Mouse (Mus musculus): Measurements from ENCODE around the gene Cd274. TPM values are rescaled to one million over a fixed set of nuclear protein-coding genes. Genes with fewer than 3 reads are reported as not detected.

Gene Cd274
- polyA plus RNA-seq, 1 experiment: 3.5 TPM

DNA sequence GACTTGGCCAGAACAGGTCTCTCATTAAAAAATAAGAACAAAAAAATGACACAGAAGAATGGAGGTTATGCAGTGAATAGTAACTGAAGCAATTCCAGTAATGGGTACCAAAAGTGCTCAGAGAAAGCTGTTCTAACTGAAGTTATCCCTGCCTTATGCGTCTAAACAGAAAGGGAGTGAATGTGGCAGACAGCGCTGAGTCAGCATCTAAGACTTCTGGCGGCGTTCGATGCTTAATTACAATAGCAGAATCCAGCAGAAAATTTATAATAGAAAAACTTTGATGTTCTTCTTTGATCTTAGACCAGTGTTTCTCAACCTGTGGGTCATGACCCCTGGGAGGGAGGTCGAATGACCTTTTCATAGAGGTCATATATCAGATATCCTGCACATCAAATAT, 21.6 kb upstream of the Cd274 start:
- no peak overlapping the region for H3K27ac ChIP-seq (ENCODE audit: insufficient read depth, low read length)
- H3K36me3 ChIP-seq (ENCODE audit: control insufficient read depth, insufficient read depth, low read length, poor library complexity, severe bottlenecking): no peaks in the 10 kb centered on the region
- H3K9ac ChIP-seq (ENCODE audit: low read depth, poor library complexity, severe bottlenecking): no peak overlapping the region
- H3K4me3 ChIP-seq (ENCODE audit: low read depth, low read length): no peak overlapping the region
- no peaks in the 10 kb centered on the region for H3K9me3 ChIP-seq (replicated peaks; ENCODE audit: control insufficient read depth, insufficient read depth, low read length, poor library complexity, severe bottlenecking)
- TF ChIP-seq CTCF (IDR thresholded peaks at IDR 0.05; ENCODE audit: low read depth, low read length) (no peak), POLR2A (IDR thresholded peaks at IDR 0.05; ENCODE audit: insufficient read depth, low read length) (no peak), EP300 (IDR thresholded peaks at IDR 0.05; ENCODE audit: insufficient read depth, low read depth, low read length) (no peak)
- no peaks in the 10 kb centered on the region for H3K27me3 ChIP-seq (ENCODE audit: control insufficient read depth, insufficient read depth, low read length, poor library complexity, severe bottlenecking)
- H3K4me1 ChIP-seq (ENCODE audit: control insufficient read depth, insufficient read depth, low read length): no peaks in the 10 kb centered on the region

DNA sequence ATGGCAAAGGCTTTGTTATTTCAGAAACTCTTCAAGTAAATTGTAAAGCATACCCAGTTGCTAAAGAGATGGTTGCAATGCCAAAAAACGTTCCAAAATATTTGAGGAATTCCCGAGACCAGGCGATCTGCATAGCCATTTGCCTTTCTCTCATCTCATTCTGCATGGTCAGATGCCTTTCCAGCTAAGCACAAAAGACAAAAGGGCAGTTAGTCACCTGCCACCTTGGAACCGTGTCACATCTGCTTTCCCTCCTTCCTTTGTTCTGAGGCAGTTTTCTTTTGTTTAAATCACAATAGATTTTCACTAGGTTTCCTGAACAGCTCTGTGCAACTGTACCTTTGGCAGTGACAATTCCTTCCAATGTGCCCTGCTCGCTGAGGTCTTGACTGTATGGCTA, 16.3 kb upstream of the Cd274 start:
- Histone ChIP-seq H3K36me3 (ENCODE audit: control insufficient read depth, insufficient read depth, low read length, poor library complexity, severe bottlenecking) (no peaks in the 10 kb centered on the region), H3K27me3 (ENCODE audit: control insufficient read depth, insufficient read depth, low read length, poor library complexity, severe bottlenecking) (no peaks in the 10 kb centered on the region), H3K4me1 (ENCODE audit: control insufficient read depth, insufficient read depth, low read length) (no peaks in the 10 kb centered on the region), H3K4me3 (ENCODE audit: low read depth, low read length) (no peak overlapping the region), H3K27ac (ENCODE audit: insufficient read depth, low read length) (no peak overlapping the region), H3K9ac (ENCODE audit: low read depth, poor library complexity, severe bottlenecking) (no peak overlapping the region), H3K9me3 (replicated peaks; ENCODE audit: control insufficient read depth, insufficient read depth, low read length, poor library complexity, severe bottlenecking) (no peaks in the 10 kb centered on the region)
- 0 out of 2 replicates have a peak, but pooled peaks have one; percentile 29 for TF ChIP-seq EP300 (IDR thresholded peaks at IDR 0.05; ENCODE audit: insufficient read depth, low read depth, low read length)
- no peak for TF ChIP-seq CTCF (IDR thresholded peaks at IDR 0.05; ENCODE audit: low read depth, low read length)

DNA sequence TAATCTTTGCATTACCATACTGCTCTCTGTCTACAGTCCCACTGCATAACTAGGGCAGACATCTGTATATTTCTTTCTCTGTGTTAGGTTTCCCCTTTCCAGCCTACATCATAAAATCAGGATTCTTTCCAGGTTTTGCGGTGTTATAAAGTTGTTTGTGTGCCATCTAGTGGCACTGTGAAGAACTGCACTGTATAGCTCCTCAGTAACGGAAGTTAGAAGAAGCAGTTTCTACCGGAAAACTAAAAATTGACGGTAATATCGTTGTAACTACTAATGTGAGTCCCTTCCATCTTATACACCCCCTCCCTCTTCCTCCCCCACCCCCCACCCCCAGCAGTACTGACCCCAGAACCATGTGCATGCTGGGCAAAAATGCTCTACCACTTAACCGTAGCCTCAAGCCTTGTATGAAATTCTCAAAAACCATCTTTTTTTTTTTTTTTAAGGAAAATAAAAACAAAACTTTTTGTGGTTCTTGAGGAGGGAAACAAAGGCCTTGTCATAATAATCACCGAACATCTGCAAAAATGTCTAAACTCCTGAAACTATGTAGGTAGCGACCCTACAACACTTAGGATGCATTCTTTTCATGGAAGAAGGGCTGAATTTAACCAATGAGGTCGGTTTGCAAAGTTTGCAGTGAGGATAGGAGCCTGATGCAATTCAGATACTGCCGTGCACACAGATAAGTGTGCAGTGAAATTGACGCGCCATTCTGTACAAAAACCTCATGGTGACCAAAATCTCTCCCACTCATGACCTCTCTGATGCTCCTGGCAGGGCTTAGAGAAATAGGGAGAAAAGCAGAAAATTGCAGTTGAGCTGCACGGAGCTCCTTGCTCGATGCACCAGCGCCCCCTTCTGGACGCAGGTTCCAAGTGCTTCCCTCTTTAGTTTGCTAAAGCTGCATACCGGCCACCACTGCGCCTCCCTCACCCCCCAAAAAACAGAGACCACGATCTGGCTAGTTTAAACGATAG, 12.1 kb upstream of the Cd274 start:
- H3K9me3 ChIP-seq (replicated peaks; ENCODE audit: control insufficient read depth, insufficient read depth, low read length, poor library complexity, severe bottlenecking): no peaks in the 10 kb centered on the region
- no peaks in the 10 kb centered on the region for H3K36me3 ChIP-seq (ENCODE audit: control insufficient read depth, insufficient read depth, low read length, poor library complexity, severe bottlenecking)
- peak overlapping the region; percentile 62 for H3K4me3 ChIP-seq (ENCODE audit: low read depth, low read length)
- H3K4me1 ChIP-seq (ENCODE audit: control insufficient read depth, insufficient read depth, low read length): no peaks in the 10 kb centered on the region
- TF ChIP-seq CTCF (IDR thresholded peaks at IDR 0.05; ENCODE audit: low read depth, low read length): peak; percentile 94
- TF ChIP-seq POLR2A (IDR thresholded peaks at IDR 0.05; ENCODE audit: insufficient read depth, low read length): no peak
- no peak overlapping the region for H3K27ac ChIP-seq (ENCODE audit: insufficient read depth, low read length)
- H3K9ac ChIP-seq (ENCODE audit: low read depth, poor library complexity, severe bottlenecking): no peak overlapping the region
- H3K27me3 ChIP-seq (ENCODE audit: control insufficient read depth, insufficient read depth, low read length, poor library complexity, severe bottlenecking): no peaks in the 10 kb centered on the region

- no peaks in the 10 kb centered on the region for H3K4me1 ChIP-seq (ENCODE audit: control insufficient read depth, insufficient read depth, low read length)
- no peak overlapping the region for H3K27ac ChIP-seq (ENCODE audit: insufficient read depth, low read length)
- no peak for TF ChIP-seq EP300 (IDR thresholded peaks at IDR 0.05; ENCODE audit: insufficient read depth, low read depth, low read length)
- H3K9ac ChIP-seq (ENCODE audit: low read depth, poor library complexity, severe bottlenecking): no peak overlapping the region
- H3K9me3 ChIP-seq (replicated peaks; ENCODE audit: control insufficient read depth, insufficient read depth, low read length, poor library complexity, severe bottlenecking): no peaks in the 10 kb centered on the region
- H3K4me3 ChIP-seq (ENCODE audit: low read depth, low read length): no peak overlapping the region
- no peaks in the 10 kb centered on the region for H3K27me3 ChIP-seq (ENCODE audit: control insufficient read depth, insufficient read depth, low read length, poor library complexity, severe bottlenecking)
- H3K36me3 ChIP-seq (ENCODE audit: control insufficient read depth, insufficient read depth, low read length, poor library complexity, severe bottlenecking): no peaks in the 10 kb centered on the region
Measured at GRCm38 (mm10) chr19:29356281-29356680, 11.0 kb upstream of the Cd274 start.

DNA sequence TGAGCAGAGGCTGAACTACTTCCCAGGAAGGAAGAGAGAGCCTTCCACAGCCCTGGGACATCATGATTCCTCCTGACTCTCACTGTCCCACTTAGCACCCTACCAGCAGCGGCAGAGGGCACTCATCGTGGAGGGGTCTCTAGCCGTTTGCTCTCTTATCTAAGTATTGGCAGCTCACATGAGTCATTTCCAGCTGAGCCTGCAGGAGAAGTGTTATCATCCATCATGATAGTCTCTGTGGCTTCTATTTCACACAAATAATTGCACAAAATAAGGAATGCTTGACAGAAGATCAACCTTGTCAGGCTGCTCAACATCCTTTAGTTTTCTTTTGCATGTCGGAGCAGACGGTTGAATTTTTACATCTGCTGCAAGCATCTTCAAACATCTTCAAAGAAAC, 7.0 kb upstream of the Cd274 start:
- Histone ChIP-seq H3K4me1 (ENCODE audit: control insufficient read depth, insufficient read depth, low read length) (no peaks in the 10 kb centered on the region), H3K9ac (ENCODE audit: low read depth, poor library complexity, severe bottlenecking) (no peak overlapping the region), H3K27me3 (ENCODE audit: control insufficient read depth, insufficient read depth, low read length, poor library complexity, severe bottlenecking) (no peaks in the 10 kb centered on the region), H3K9me3 (replicated peaks; ENCODE audit: control insufficient read depth, insufficient read depth, low read length, poor library complexity, severe bottlenecking) (no peaks in the 10 kb centered on the region), H3K4me3 (ENCODE audit: low read depth, low read length) (no peak overlapping the region), H3K27ac (ENCODE audit: insufficient read depth, low read length) (no peak overlapping the region), H3K36me3 (ENCODE audit: control insufficient read depth, insufficient read depth, low read length, poor library complexity, severe bottlenecking) (no peaks in the 10 kb centered on the region)
- TF ChIP-seq POLR2A (IDR thresholded peaks at IDR 0.05; ENCODE audit: insufficient read depth, low read length) (no peak), EP300 (IDR thresholded peaks at IDR 0.05; ENCODE audit: insufficient read depth, low read depth, low read length) (no peak), CTCF (IDR thresholded peaks at IDR 0.05; ENCODE audit: low read depth, low read length) (no peak)

GRCm38 (mm10) chr19:29361468-29362130, 5.7 kb upstream of the Cd274 start:
- Histone ChIP-seq H3K27me3 (ENCODE audit: control insufficient read depth, insufficient read depth, low read length, poor library complexity, severe bottlenecking) (no peaks in the 10 kb centered on the region), H3K9me3 (replicated peaks; ENCODE audit: control insufficient read depth, insufficient read depth, low read length, poor library complexity, severe bottlenecking) (no peaks in the 10 kb centered on the region), H3K9ac (ENCODE audit: low read depth, poor library complexity, severe bottlenecking) (peak overlapping the region; percentile 2; the same call in 1 of the 2 replicates), H3K27ac (ENCODE audit: insufficient read depth, low read length) (no peak overlapping the region), H3K36me3 (ENCODE audit: control insufficient read depth, insufficient read depth, low read length, poor library complexity, severe bottlenecking) (no peaks in the 10 kb centered on the region), H3K4me3 (ENCODE audit: low read depth, low read length) (peak overlapping the region; percentile 58), H3K4me1 (ENCODE audit: control insufficient read depth, insufficient read depth, low read length) (no peaks in the 10 kb centered on the region)
- TF ChIP-seq CTCF (IDR thresholded peaks at IDR 0.05; ENCODE audit: low read depth, low read length) (no peak), POLR2A (IDR thresholded peaks at IDR 0.05; ENCODE audit: insufficient read depth, low read length) (no peak), EP300 (IDR thresholded peaks at IDR 0.05; ENCODE audit: insufficient read depth, low read depth, low read length) (no peak)

Measured in ES-Bruce4 (cell line).